Mouse (Mus musculus) midbrain, postnatal 0 days (tissue): Measurements from ENCODE around the gene Taok2. TPM values are rescaled to one million over a fixed set of nuclear protein-coding genes. Genes with fewer than 3 reads are reported as not detected.

Source experiments
- ATAC-seq: fragments of 200-750 bp; cut with Nextera tagmentation; 2 replicates; pipeline ENCODE4 v1.8.0; 2017; ENCODE audit warnings: moderate number of reproducible peaks, mild to moderate bottlenecking, moderate TSS enrichment, moderate library complexity; ENCODE audit not compliant: low FRiP score
- DNase-seq: peaks from one replicate; pipeline ENCODE4 v3.0.0-alpha.2; 2015; ENCODE audit warnings: low spot score
- H3K27ac ChIP-seq: fragments of 300-500 bp; sonication (generic); 2 replicates; pipeline ENCODE4 v1.5.1; 2014; ENCODE audit warnings: low read depth, mild to moderate bottlenecking, low read length, mixed read lengths
- H3K27me3 ChIP-seq: fragments of 300-500 bp; sonication (generic); 2 replicates; pipeline ENCODE4 v1.6.1; 2014; ENCODE audit warnings: low read length, control low read depth, mixed read lengths; ENCODE audit not compliant: insufficient read depth
- H3K36me3 ChIP-seq: fragments of 300-500 bp; sonication (generic); 2 replicates; pipeline ENCODE4 v1.6.1; 2014; ENCODE audit warnings: low read length, control low read depth, mixed read lengths; ENCODE audit not compliant: insufficient read depth
- H3K4me1 ChIP-seq: fragments of 300-500 bp; sonication (generic); 2 replicates; pipeline ENCODE4 v1.6.1; 2014; ENCODE audit warnings: mild to moderate bottlenecking, control low read depth, antibody characterized with exemption, low read length, mixed read lengths; ENCODE audit not compliant: insufficient read depth
- H3K4me2 ChIP-seq: fragments of 300-500 bp; sonication (generic); 2 replicates; pipeline ENCODE4 v1.6.1; 2014; ENCODE audit warnings: low read depth, mild to moderate bottlenecking, low read length, mixed read lengths; ENCODE audit not compliant: poor library complexity, severe bottlenecking
- H3K4me3 ChIP-seq: fragments of 300-500 bp; sonication (generic); 2 replicates; pipeline ENCODE4 v1.5.1; 2014; ENCODE audit warnings: low read depth, mild to moderate bottlenecking, low read length, moderate library complexity
- H3K9ac ChIP-seq: fragments of 300-500 bp; sonication (generic); replicated peaks from 2 replicates; pipeline ENCODE4 v1.6.1; 2014; ENCODE audit warnings: mild to moderate bottlenecking, low read length, moderate library complexity, mixed read lengths; ENCODE audit not compliant: poor library complexity, severe bottlenecking
- H3K9me3 ChIP-seq: fragments of 300-500 bp; sonication (generic); 2 replicates; pipeline ENCODE4 v1.6.1; 2016; ENCODE audit warnings: low read length, control low read depth
- CTCF ChIP-seq: IDR thresholded peaks from 2 replicates; pipeline ENCODE4 v1.5.1; 2016; ENCODE audit warnings: antibody characterized with exemption, mild to moderate bottlenecking
- whole genome bisulfite sequencing: fragments of 180-500 bp; shearing (Covaris S2); extraction: QIAGEN DNeasy Blood & Tissue Kit; methylation state at CpG from one replicate; pipeline ENCODE4 v1.1.7; 2014; 5-methylcytosine and 5-hydroxymethylcytosine counted together
- polyA plus RNA-seq: library from polyadenylated mRNA; unstranded; fragments of >200 nt; fragmentation: Nextera tagmentation; extraction: Ambion mirVana; gene quantifications from 2 replicates; pipeline ENCODE4 v1.2.1, GENCODE M21; 2015
- total RNA-seq: library from RNA; depleted of rRNA; stranded (reverse); fragments of >200 nt; gene quantifications from 2 replicates; pipeline ENCODE4 v1.2.3, GENCODE M21; 2014; rRNA removed

Taok2 gene
- total RNA-seq: 143 and 160 TPM in 2 replicates
- 45.3 and 47.3 TPM in 2 replicates for polyA plus RNA-seq

DNA sequence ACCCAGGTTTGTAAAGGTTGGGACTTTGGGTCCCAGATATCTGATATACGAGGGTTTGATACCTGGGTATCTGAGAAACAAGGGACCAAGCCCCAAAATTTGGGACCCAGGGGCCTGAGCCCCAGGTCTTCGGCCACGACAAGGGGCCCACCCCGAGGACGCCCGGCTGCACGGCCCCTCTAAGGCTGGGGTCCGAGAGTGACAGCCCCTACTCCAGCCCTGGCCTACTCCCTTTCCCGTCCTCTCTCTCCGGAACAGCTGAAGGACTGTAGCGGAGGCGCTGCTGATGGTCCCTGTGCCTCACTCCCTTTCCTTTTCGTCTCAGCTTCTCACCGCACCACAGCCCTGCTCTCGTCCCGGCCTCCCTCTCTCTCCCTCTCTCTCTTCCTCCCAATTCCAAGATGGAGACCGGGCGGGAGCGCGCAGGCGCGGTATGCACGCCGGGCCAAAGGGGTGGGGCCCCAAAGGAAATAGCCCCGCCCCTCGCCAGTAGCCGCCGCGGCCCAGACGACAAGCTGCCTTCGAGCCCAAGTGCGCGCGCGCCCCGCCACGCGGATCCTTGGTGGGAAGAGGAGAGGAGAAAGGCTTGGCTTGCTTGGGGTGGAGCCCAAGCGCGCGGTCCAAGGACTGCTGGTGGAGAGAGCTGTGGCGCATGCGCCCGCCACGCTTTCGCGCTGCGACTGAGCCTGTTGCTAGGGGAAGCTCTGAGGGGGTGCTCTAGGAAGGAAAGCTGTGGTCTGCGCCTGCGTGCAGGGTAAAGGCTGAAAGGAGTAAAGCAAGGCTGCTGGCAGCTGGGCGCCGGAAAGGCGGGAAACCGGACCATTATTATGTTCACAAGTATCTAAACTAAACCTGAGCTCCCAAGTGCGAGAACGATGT, at the start of gene Taok2:
Gene Taok2 (minus strand): TSS at position 418 of the 879 bp plus-strand sequence.
- H3K4me1 ChIP-seq: peaks cover 9% of the 10 kb centered on the region
- peak within 1 kb of the TSS; percentile 74 for H3K4me3 ChIP-seq
- DNase-seq: peak; percentile 99
- no peaks in the 10 kb centered on the region for H3K9me3 ChIP-seq
- peaks cover 9% of the 10 kb centered on the region for H3K36me3 ChIP-seq
- peak; percentile 97 for ATAC-seq
- no peaks in the 10 kb centered on the region for H3K27me3 ChIP-seq
- peak within 1 kb of the TSS; percentile 99 for H3K4me2 ChIP-seq
- peak within 1 kb of the TSS; percentile 90 for H3K27ac ChIP-seq
- peak within 1 kb of the TSS; percentile 84 for H3K9ac ChIP-seq
- peak; percentile 41; the same call in 1 of the 2 replicates for TF ChIP-seq CTCF
- under 1% methylated on average over 56 of the region's 56 CpGs for WGBS

- Histone ChIP-seq H3K4me3 (no peak overlapping the region), H3K9me3 (no peaks in the 10 kb centered on the region), H3K36me3 (peaks cover 8% of the 10 kb centered on the region; the same call in 1 of the 2 replicates), H3K27ac (no peak overlapping the region), H3K27me3 (no peaks in the 10 kb centered on the region), H3K4me2 (no peak overlapping the region), H3K9ac (no peak overlapping the region), H3K4me1 (0 out of 2 replicates have a peak, but pooled peaks cover 2% of the 10 kb centered on the region)
- ATAC-seq (no peak), DNase-seq (no peak)
- no peak for TF ChIP-seq CTCF
- 85% methylated on average over 2 of the region's 2 CpGs for WGBS
Measured at GRCm38 (mm10) chr7:126932652-126933051, 48.1 kb upstream of the Taok2 start.

GRCm38 (mm10) chr7:126929046-126929445, 44.5 kb upstream of the Taok2 start:
- Histone ChIP-seq H3K4me1 (0 out of 2 replicates have a peak, but pooled peaks cover 2% of the 10 kb centered on the region), H3K27ac (peak overlapping the region; percentile 72), H3K9ac (peak overlapping the region; percentile 81), H3K27me3 (no peaks in the 10 kb centered on the region), H3K4me3 (peak overlapping the region; percentile 82), H3K4me2 (peak overlapping the region; percentile 90), H3K9me3 (no peaks in the 10 kb centered on the region), H3K36me3 (no peaks in the 10 kb centered on the region)
- DNase-seq (no peak), ATAC-seq (peak; percentile 81)
- WGBS: under 1% methylated on average over 27 of the region's 27 CpGs
- TF ChIP-seq CTCF: no peak

DNA sequence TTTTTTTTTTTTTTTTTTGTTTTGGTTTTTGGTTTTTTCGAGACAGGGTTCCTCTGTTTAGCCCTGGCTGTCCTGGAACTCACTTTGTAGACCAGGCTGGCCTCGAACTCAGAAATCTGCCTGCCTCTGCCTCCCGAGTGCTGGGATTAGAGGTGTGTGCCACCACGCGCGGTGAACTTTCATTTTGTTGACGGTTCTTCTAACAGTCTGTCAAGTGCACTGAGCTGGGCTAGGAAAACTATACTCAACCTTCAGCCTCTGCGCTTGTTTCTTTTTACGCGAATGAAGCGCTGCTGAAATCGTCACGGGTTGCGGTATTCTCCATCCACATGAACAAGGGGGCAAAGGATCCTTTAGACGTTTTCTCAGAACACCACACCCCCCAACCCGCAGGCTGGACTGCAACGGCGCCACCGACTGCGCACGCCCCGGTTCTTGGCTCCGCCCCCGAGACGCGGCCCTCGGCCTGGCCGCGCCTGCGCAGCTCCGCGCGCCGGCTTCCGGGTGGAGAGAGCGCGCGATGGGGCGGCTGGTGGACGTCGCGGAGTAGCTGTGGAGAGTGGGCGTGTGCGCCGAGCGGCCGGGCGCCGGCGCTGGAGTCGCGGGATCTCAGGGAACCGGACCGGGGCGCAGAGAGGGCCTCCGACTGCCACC, 44.0 kb upstream of the Taok2 start, which contains the start of gene Kctd13:
Gene Kctd13 (plus strand): TSS at position 496 of the 654 bp plus-strand sequence.
- peak within 1 kb of the TSS; percentile 81 for H3K9ac ChIP-seq
- TF ChIP-seq CTCF: no peak
- H3K4me2 ChIP-seq: peak within 1 kb of the TSS; percentile 90
- H3K27me3 ChIP-seq: no peaks in the 10 kb centered on the region
- 3% methylated on average over 56 of the region's 56 CpGs for WGBS
- DNase-seq (peak; percentile 89), ATAC-seq (peak; percentile 96)
- H3K36me3 ChIP-seq: no peaks in the 10 kb centered on the region
- H3K27ac ChIP-seq: peak within 1 kb of the TSS; percentile 72
- H3K4me1 ChIP-seq: 0 out of 2 replicates have a peak, but pooled peaks cover 2% of the 10 kb centered on the region
- H3K4me3 ChIP-seq: peak within 1 kb of the TSS; percentile 82
- no peaks in the 10 kb centered on the region for H3K9me3 ChIP-seq

- TF ChIP-seq CTCF: no peak
- no peak overlapping the region for H3K4me2 ChIP-seq
- H3K9ac ChIP-seq: no peak overlapping the region
- ATAC-seq (no peak), DNase-seq (no peak)
- H3K4me3 ChIP-seq: no peak overlapping the region
- no peaks in the 10 kb centered on the region for H3K9me3 ChIP-seq
- no peak overlapping the region for H3K27ac ChIP-seq
- peaks cover 2% of the 10 kb centered on the region; the same call in 1 of the 2 replicates for H3K4me1 ChIP-seq
- no peaks in the 10 kb centered on the region for H3K36me3 ChIP-seq
- no peaks in the 10 kb centered on the region for H3K27me3 ChIP-seq
- WGBS: 62% methylated on average over 3 of the region's 3 CpGs
Measured at GRCm38 (mm10) chr7:126926299-126926698, 41.8 kb upstream of the Taok2 start.
